Mouse (Mus musculus) embryonic facial prominence, embryonic 11.5 days (tissue): ENCODE data around the gene Rasl10b. TPM values are rescaled to one million over a fixed set of nuclear protein-coding genes. Genes with fewer than 3 reads are reported as not detected.
A peak's percentile ranks its signal among the peaks of the same experiment; 100 is the strongest.

Experiments used
- ATAC-seq: fragments of 200-750 bp; cut with Nextera tagmentation; replicated peaks from 2 replicates; pipeline ENCODE4 v1.8.0; 2017; ENCODE audit warnings: low read depth; ENCODE audit not compliant: insufficient number of reproducible peaks, low FRiP score, low TSS enrichment
- DNase-seq: peaks from one replicate; pipeline ENCODE4 v3.0.0-alpha.2; 2015; ENCODE audit warnings: low spot score
- H3K27ac ChIP-seq: fragments of 300-500 bp; sonication (generic); replicated peaks from 2 replicates; pipeline ENCODE4 v1.5.1; 2014; ENCODE audit warnings: mild to moderate bottlenecking, low read depth, low read length, control low read depth
- H3K27me3 ChIP-seq: fragments of 300-500 bp; sonication (generic); 2 replicates; pipeline ENCODE4 v1.6.1; 2014; ENCODE audit warnings: mild to moderate bottlenecking, low read length, moderate library complexity, mixed read lengths; ENCODE audit not compliant: control insufficient read depth, insufficient read depth
- H3K36me3 ChIP-seq: fragments of 300-500 bp; sonication (generic); replicated peaks from 2 replicates; pipeline ENCODE4 v1.6.1; 2014; ENCODE audit warnings: low read depth, mild to moderate bottlenecking, low read length, moderate library complexity, mixed read lengths; ENCODE audit not compliant: control insufficient read depth, insufficient read depth
- H3K4me1 ChIP-seq: fragments of 300-500 bp; sonication (generic); 2 replicates; pipeline ENCODE4 v1.6.1; 2014; ENCODE audit warnings: low read length, mixed read lengths; ENCODE audit not compliant: control insufficient read depth, insufficient read depth
- H3K4me2 ChIP-seq: fragments of 300-500 bp; sonication (generic); 2 replicates; pipeline ENCODE4 v1.6.1; 2014; ENCODE audit warnings: low read depth, mild to moderate bottlenecking, control low read depth, low read length, moderate library complexity
- H3K4me3 ChIP-seq: fragments of 300-500 bp; sonication (generic); 2 replicates; pipeline ENCODE4 v1.5.1; 2014; ENCODE audit warnings: low read depth, low read length, control low read depth
- H3K9ac ChIP-seq: fragments of 300-500 bp; sonication (generic); replicated peaks from 2 replicates; pipeline ENCODE4 v1.6.1; 2014; ENCODE audit warnings: mild to moderate bottlenecking, control low read depth, low read length
- H3K9me3 ChIP-seq: fragments of 300-500 bp; sonication (generic); replicated peaks from 2 replicates; pipeline ENCODE4 v1.6.1; 2016; ENCODE audit warnings: mild to moderate bottlenecking, low read length, inconsistent platforms, mixed read lengths; ENCODE audit not compliant: control insufficient read depth
- WGBS: fragments of 180-500 bp; shearing (Covaris S2); extraction: QIAGEN DNeasy Blood & Tissue Kit; methylation state at CpG from one replicate; pipeline ENCODE4 v1.1.7; 2014; 5-methylcytosine and 5-hydroxymethylcytosine counted together
- polyA plus RNA-seq: library from polyadenylated mRNA; unstranded; fragments of >200 nt; fragmentation: Nextera tagmentation; extraction: Ambion mirVana; gene quantifications from 2 replicates; pipeline ENCODE4 v1.2.1, GENCODE M21; 2014

The Rasl10b gene
- polyA plus RNA-seq, 1 experiment from 2014 or later = 2.4 TPM

DNA sequence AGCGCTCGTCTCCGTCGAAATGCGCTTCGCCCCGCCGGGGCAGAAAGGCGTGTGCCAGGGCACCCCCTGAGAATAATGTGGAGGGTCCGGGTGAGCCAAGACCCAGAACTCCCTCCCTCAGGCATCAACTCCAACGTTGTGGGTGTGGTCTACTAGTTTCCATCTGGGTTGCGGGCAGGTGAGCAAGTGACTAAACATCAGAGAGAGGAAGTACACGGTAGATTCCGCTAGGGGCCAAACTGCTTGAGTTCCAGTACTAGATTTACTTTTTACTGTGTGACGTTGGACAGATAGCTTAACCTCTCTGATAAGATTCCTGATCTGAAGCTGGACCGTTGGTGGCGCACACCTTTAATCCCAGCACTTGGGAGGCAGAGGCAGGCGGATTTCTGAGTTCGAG lies 36.1 kb downstream of the Rasl10b start:
- WGBS = 28% methylated on average over 19 of the region's 19 CpGs
- Histone ChIP-seq H3K9ac (no peak overlapping the region), H3K36me3 (no peaks in the 10 kb centered on the region), H3K27ac (no peak overlapping the region), H3K9me3 (no peaks in the 10 kb centered on the region), H3K4me2 (peak overlapping the region; percentile 27; the same call in 1 of the 2 replicates), H3K4me1 (peaks cover 4% of the 10 kb centered on the region; the same call in 1 of the 2 replicates), H3K27me3 (peaks cover 41% of the 10 kb centered on the region), H3K4me3 (0 out of 2 replicates have a peak overlapping the region, but pooled peaks have one; percentile 9)
- DNase-seq (no peak), ATAC-seq (no peak)

DNA sequence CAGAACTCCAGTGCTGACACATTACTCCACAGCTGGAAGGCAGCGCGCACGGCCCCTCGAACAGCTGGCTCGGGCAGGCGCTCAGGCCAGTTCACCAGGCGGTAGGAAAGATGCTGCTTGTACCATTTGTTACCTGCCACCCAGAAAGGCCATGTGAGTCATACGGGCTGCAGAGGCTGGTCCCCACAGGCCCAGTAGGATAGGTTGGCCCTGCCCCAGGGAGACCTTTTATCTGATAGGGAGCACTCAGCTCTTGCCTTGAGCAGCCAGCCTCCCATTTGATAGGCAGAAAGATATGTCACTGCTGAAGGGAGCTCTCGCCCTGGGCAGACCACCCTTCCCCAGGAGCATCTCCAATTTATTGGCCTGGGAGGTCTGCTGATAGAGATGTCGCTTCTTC lies 38.7 kb downstream of the Rasl10b start:
- Histone ChIP-seq H3K27ac (no peak overlapping the region), H3K9me3 (no peaks in the 10 kb centered on the region), H3K4me3 (no peak overlapping the region), H3K27me3 (peaks cover 22% of the 10 kb centered on the region), H3K36me3 (no peaks in the 10 kb centered on the region), H3K4me2 (no peak overlapping the region), H3K9ac (no peak overlapping the region), H3K4me1 (peaks cover 4% of the 10 kb centered on the region; the same call in 1 of the 2 replicates)
- DNase-seq (no peak), ATAC-seq (no peak)
- 54% methylated on average over 10 of the region's 10 CpGs for WGBS

DNA sequence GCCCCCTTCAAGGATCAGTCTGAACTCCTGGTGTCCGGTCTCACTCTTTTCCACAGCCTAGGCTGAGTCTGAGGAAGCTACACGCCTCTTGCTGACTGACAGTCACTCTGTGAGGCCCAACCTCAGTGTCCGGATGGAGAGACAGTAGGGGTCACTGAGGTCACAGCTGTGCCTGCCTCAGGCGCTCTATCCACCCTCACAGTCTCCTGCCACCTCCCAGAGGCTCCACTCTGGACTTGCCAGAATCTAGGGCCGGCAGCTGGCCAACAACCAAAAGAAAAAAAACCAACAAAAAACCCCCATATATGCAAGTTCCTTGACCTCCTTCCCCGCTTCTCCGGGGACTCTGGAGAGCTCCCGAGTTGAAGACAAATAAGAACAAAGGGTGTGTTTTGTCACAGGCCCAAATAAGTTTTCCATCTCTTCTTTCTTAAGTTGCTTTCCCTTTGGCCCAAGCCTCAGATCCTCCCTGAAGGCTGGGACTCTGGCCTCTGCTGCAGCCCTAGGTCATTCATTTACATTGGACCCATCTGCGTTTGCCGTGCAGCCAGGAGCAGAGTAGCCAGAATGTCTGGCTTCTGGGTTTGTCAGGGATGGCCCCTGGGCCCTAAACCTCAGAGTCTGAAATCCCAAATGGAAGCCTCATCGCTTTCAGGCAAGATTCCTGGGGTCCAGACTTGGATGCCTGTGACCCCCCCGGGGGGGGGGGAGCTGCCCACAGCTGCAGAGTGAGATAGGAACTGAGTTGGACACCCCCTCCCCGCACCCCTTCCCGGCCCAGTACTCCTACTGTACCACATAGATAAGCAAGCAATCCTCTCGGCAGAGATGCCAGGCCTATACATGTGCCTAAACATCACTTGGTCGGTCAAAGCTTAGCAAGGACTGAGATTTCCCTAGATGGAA lies 39.3 kb downstream of the Rasl10b start:
- no peaks in the 10 kb centered on the region for H3K36me3 ChIP-seq
- H3K4me3 ChIP-seq = no peak overlapping the region
- ATAC-seq (no peak), DNase-seq (no peak)
- no peak overlapping the region; the same call in 1 of the 2 replicates for H3K4me2 ChIP-seq
- no peaks in the 10 kb centered on the region for H3K9me3 ChIP-seq
- H3K4me1 ChIP-seq = peaks cover 4% of the 10 kb centered on the region; the same call in 1 of the 2 replicates
- H3K9ac ChIP-seq = no peak overlapping the region
- peaks cover 18% of the 10 kb centered on the region for H3K27me3 ChIP-seq
- 25% methylated on average over 16 of the region's 16 CpGs for WGBS
- peak overlapping the region; percentile 35; the same call in 1 of the 2 replicates for H3K27ac ChIP-seq

DNA sequence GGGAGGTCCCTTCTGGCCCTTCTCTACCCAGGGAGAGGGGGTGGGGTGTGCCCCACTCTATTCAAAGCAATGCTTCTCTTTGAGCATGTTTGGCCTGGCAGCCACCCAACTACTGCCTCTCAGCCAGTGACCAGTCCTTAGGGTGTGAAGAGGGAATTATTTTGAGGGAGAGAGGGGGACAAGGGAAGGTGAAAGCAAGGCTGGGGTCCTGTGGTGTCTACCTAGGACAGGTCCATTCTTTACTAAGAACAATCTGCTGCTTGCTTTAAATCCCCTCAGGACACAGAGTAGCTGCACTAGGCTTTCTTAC lies 39.9 kb downstream of the Rasl10b start:
- DNase-seq (no peak), ATAC-seq (no peak)
- Histone ChIP-seq H3K4me3 (no peak overlapping the region), H3K9ac (no peak overlapping the region), H3K27ac (0 out of 2 replicates have a peak overlapping the region, but pooled peaks have one; percentile 35), H3K9me3 (no peaks in the 10 kb centered on the region), H3K36me3 (no peaks in the 10 kb centered on the region), H3K4me1 (peaks cover 4% of the 10 kb centered on the region; the same call in 1 of the 2 replicates), H3K4me2 (no peak overlapping the region; the same call in 1 of the 2 replicates), H3K27me3 (peaks cover 15% of the 10 kb centered on the region)

DNA sequence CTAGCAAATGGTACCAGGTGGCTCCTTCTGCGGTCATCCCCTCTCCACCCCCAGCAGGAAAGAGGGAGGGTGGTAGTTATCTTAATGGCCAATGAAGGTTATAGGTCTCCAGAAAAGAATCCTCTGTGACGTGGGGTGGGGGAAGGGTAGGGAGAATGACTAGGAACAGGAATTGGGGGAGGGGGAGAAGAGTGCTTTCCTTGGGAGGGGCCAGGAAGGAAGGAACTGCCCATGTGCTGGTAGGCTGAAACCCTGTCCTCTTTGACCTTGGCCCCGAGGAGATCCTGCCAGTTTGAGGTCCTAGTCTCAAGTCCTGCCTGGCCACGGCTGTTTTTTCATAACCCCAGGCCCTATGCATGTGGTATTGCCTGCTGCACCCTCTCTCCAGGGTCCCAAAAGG lies 40.4 kb downstream of the Rasl10b start:
- DNase-seq (no peak), ATAC-seq (no peak)
- Histone ChIP-seq H3K4me1 (peaks cover 4% of the 10 kb centered on the region; the same call in 1 of the 2 replicates), H3K9ac (no peak overlapping the region), H3K4me3 (no peak overlapping the region), H3K27ac (no peak overlapping the region), H3K9me3 (no peaks in the 10 kb centered on the region), H3K4me2 (no peak overlapping the region), H3K36me3 (no peaks in the 10 kb centered on the region), H3K27me3 (peaks cover 12% of the 10 kb centered on the region)
- WGBS = 26% methylated on average over 4 of the region's 4 CpGs

DNA sequence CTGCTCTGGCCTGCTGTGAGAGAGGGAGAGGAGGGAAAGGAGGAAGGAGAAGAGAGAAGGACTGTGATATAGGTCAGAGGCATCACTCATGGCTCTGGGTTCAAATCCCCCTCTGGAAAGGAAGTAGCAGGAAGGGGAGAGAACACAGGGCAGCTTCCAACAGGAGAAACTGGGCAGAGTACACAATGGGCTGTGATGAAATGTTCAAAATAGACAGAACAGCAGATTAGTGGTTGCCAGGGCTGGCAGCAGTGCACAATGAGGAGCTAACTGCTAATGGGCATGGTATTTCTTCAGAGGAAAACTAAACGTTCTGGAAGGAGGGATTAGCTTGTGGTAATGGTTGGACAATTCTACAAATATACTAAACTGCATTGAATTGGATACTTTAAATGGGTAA lies 41.6 kb downstream of the Rasl10b start:
- Histone ChIP-seq H3K4me2 (no peak overlapping the region), H3K4me1 (peaks cover 4% of the 10 kb centered on the region; the same call in 1 of the 2 replicates), H3K9ac (no peak overlapping the region), H3K27ac (no peak overlapping the region), H3K27me3 (peaks cover under 1% of the 10 kb centered on the region; the same call in 1 of the 2 replicates), H3K9me3 (no peaks in the 10 kb centered on the region), H3K4me3 (no peak overlapping the region), H3K36me3 (no peaks in the 10 kb centered on the region)
- DNase-seq = no peak
- WGBS = 59% methylated on average over 1 of the region's 1 CpGs
- ATAC-seq = no peak

DNA sequence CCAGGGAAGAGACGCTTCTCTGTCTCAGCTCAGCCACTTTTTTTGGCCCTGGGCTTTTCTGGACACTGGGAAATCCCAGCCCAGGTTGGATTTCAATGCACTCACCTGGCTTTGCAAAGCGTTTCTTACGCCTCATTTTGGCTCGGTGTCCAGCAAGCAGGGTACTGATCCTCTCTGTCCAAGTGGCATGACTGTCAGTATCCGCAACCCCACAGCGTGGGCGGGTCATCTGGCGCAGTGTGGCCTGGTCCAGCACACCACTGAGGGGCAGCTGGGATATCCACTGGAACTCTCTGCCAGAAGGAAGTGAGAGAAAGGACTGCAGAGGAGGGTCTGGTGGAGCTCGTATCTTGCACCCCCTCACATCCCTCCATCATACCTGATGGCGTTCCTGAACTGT lies 42.3 kb downstream of the Rasl10b start:
- Histone ChIP-seq H3K9me3 (no peaks in the 10 kb centered on the region), H3K27me3 (no peaks in the 10 kb centered on the region), H3K36me3 (no peaks in the 10 kb centered on the region), H3K4me3 (no peak overlapping the region), H3K4me2 (no peak overlapping the region), H3K4me1 (peaks cover 4% of the 10 kb centered on the region; the same call in 1 of the 2 replicates), H3K27ac (no peak overlapping the region), H3K9ac (no peak overlapping the region)
- 88% methylated on average over 10 of the region's 10 CpGs for WGBS
- ATAC-seq (no peak), DNase-seq (no peak)

DNA sequence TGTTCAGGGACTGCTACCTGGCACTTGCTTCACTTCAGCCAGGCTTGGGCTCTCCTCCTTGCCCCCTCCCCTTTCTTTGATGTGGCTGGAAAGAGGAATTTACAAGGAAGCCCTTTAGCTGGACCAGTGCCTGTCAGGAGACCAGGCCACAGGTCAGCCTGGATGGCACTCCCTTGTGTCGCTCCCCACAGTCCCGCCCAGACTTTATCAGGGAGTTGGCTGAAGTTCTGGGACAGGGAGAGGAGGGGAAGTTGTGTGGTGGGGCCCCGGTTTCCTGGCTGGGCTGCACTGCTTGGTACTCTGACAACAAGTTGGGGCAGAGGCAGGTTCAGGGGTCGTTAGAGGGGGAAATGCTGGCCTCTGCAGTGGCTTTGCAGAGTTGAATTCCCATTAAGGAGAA lies 45.6 kb downstream of the Rasl10b start:
- DNase-seq (no peak), ATAC-seq (no peak)
- no peak overlapping the region for H3K27ac ChIP-seq
- H3K36me3 ChIP-seq = no peaks in the 10 kb centered on the region
- no peaks in the 10 kb centered on the region for H3K27me3 ChIP-seq
- no peak overlapping the region for H3K4me3 ChIP-seq
- no peak overlapping the region for H3K9ac ChIP-seq
- H3K9me3 ChIP-seq = no peaks in the 10 kb centered on the region
- H3K4me2 ChIP-seq = no peak overlapping the region
- no peaks in the 10 kb centered on the region for H3K4me1 ChIP-seq
- WGBS = 12% methylated on average over 4 of the region's 4 CpGs
